Mouse (Mus musculus) cerebellum, postnatal 4 days (tissue): ENCODE data around the gene Wfdc18.

Experiments used
- DNase-seq, 2 experiments: peaks; one replicate each; pipeline ENCODE4 v3.0.0; 2022; ENCODE audit warnings: low spot score in 2 of 2, mixed read lengths in 1 of 2

Gene Wfdc18

GRCm38 (mm10) chr11:83708715-83709114, at the start of gene Wfdc18:
Gene Wfdc18, plus strand, starts transcription at chr11:83709015.
- DNase-seq, result no peak

DNA sequence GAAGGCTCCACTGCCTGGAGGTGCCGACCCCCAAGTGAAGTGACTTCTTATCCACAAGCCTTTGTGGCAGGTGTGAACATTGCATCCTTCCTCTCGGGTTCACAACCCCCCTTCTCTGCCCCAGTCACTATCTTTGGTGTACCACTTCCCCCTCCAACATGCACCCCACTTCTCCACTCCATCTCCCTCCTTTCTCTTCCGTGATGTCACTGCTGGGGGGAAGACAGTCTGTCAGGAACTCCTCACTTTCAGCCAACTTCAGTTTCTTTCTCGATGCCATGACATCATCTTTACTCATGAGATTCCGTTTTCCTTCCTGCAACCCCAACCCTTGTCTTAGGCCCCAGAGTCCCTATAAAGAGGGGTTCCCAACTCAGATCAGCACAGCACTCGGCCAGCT, 46.6 kb upstream of the Wfdc18 start, which contains the start of gene Ccl4:
TSS of gene Ccl4 (plus strand) at position 381 of the 400 bp plus-strand sequence.
- DNase-seq, result no peak

- no peak for DNase-seq
Measured at GRCm38 (mm10) chr11:83663532-83663931, 45.3 kb upstream of the Wfdc18 start.

GRCm38 (mm10) chr11:83671743-83672142, 37.1 kb upstream of the Wfdc18 start:
- no peak for DNase-seq

DNA sequence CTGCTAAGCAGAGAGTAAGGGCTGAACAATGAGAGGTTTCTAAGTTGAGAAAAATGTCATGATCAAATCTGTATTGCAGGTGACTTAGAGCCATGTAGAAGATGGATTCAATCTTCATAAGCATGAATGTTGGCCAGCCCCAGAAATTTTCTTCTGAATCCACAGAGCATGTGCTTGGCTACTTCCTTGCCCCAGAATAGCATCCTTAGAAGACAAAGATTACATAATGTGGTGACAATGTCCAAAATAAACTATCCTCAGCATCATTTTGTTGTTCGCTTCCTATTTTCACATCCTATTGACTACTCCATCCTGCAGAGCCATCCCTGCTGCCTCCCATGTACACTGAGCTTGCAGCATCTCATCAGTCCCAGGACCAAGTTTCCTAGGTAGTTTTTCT, 33.1 kb upstream of the Wfdc18 start:
- no peak for DNase-seq

GRCm38 (mm10) chr11:83689918-83690317, 18.9 kb upstream of the Wfdc18 start:
- DNase-seq, result no peak

DNA sequence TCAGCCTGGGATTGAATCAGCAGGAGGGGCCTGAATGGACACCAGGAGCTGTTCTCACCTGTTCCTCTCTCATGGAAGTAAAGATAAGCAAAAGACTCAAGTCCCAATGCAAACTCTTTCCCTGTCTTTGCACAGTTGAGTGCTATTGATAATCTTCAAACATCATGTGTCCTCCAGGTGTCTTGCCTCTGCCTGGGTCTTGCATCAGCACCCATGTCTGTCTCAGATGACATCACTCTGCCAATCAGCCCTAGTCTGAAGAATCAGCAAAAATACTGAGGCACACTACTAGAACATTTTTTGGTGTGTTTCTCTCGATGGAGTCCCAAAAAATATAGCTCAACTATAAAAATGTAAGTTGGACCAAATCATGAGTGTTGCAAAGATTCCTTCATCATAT, 16.8 kb upstream of the Wfdc18 start:
- DNase-seq, result no peak

- no peak for DNase-seq
Measured at GRCm38 (mm10) chr11:83703705-83704104, 5.1 kb upstream of the Wfdc18 start, which contains the start of gene Wfdc17. Gene Wfdc17, plus strand, starts transcription at chr11:83703991.

DNA sequence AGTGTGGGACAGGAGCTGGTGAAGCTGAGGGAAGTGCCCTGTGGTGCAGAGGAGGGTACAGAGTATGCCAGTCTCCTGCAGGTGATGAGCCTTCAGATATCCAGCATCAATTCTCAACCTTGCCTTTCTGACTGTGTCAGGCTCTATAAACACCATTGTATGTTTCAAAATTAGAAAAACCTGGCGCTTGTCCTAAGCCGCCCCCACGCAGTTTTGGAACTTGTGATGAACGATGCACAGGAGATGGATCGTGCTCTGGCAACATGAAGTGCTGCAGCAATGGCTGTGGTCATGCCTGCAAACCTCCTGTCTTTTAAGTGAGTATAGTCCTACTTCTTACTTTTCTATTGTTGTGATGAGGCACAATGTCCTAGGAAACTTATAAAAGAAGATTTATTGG, 868 bp downstream of the Wfdc18 start:
- no peak for DNase-seq

DNA sequence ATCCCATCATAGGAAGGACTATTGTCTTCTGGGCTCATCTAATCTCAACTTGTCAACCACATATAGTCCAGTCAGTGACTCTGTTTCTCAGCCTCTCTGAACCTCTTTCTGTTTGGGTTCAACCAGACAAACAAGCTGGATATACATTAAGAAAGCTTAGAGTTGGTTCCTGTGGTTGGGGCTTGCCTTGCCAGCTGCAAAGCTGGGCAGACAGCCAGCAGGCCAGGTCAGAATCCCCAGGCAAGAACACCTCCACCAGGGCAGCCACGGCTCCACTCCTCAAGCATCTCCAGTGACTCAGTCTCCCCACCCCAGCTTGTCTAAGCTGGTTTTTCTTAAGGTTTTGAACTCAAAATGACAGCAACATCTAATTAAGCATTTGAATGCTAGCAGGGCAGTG, 3.9 kb downstream of the Wfdc18 start:
- DNase-seq, result no peak

- DNase-seq, result no peak
Measured at GRCm38 (mm10) chr11:83713925-83714324, 5.1 kb downstream of the Wfdc18 start.

GRCm38 (mm10) chr11:83717042-83717665, 8.3 kb downstream of the Wfdc18 start:
- DNase-seq, result no peak

DNA sequence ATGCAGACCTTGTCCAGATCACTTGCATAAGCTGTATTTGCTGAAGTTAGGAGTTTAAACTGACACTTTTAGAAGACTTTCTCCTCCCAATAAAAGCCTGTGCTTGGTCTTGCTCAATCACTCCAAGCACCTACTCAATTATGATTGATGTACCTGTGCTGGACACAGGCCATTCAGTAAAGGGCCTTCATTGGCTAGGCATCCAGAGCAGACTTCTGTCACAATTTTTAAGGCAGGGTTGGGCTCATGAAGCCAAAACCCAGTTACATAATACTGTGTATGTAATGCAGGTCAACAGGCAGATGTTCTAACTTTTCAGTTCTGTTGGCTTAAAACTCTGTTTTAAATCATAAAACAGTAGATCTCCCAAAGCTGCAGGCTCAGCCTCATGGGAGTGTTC, 12.0 kb downstream of the Wfdc18 start:
- DNase-seq, result no peak

GRCm38 (mm10) chr11:83728757-83729432, 20.1 kb downstream of the Wfdc18 start:
- no peak for DNase-seq

- DNase-seq, result no peak
Measured at GRCm38 (mm10) chr11:83731116-83731515, 22.3 kb downstream of the Wfdc18 start.

DNA sequence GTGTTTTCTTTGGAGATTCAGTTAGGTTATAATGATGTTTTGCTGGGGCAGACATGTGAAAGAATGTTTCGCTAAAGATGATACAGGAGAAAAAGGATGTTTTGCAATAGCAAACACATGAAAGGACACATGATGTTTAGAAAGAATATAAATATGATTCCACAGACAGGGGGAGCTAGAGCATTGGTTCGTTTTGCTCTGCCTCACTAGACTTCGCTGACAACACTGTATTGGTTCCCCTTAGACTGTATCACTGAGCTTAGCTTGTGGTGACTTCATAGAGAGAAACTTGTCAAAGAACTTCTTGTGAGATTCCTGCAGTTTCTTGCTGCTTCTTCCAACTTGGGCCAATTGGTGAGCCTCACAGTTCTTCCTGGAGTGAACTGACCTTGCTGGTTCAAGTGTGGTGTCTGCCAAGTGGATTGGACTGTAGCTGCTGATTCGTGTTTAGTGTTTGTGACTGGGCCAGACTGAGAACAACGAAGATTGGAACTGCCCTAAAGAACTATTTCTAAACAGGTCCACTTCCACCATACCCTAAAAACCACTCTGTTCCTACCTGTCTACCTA, 24.3 kb downstream of the Wfdc18 start:
- DNase-seq, result no peak

DNA sequence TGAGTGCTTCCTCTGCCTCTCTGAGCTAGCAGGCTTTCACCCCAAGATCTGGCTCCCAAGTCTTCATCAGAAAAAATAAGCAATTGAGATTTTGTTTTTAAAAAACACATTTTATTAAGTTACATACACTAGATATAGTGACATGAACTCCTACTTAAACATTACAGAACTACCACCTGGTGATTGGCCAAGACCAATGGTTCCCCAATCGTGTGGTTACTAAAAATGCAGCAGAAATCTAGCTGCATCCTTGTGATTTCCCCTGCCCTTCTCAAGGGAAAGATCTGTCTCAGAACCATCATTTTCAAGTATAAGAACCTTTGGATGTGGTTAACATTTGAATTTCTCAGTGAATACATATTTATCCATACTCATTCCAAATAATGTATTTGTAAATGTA, 25.4 kb downstream of the Wfdc18 start:
- DNase-seq, result no peak

DNA sequence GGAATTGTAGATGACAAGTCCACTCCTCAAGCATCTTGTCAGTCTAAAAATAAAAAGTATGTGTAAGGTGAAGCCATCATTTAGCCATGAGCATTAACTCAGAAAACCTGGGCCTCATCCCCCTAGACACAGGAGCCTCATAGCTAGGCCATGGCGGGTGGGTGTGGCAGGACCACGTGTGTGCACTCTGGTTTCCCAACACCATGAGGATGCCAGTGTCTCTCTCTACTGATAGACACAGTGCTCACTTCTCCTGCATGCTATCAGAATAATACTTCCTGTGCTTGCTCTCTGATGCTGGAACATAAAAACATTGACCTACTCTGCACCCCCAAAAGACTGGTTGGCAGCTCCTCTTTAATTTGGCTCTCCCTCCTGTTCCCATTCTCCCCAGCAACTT, 27.1 kb downstream of the Wfdc18 start:
- no peak for DNase-seq

- no peak for DNase-seq
Measured at GRCm38 (mm10) chr11:83737109-83737558, 28.3 kb downstream of the Wfdc18 start.

- peak; percentile 71 to 80 for DNase-seq
Measured at GRCm38 (mm10) chr11:83739241-83739640, 30.4 kb downstream of the Wfdc18 start.

DNA sequence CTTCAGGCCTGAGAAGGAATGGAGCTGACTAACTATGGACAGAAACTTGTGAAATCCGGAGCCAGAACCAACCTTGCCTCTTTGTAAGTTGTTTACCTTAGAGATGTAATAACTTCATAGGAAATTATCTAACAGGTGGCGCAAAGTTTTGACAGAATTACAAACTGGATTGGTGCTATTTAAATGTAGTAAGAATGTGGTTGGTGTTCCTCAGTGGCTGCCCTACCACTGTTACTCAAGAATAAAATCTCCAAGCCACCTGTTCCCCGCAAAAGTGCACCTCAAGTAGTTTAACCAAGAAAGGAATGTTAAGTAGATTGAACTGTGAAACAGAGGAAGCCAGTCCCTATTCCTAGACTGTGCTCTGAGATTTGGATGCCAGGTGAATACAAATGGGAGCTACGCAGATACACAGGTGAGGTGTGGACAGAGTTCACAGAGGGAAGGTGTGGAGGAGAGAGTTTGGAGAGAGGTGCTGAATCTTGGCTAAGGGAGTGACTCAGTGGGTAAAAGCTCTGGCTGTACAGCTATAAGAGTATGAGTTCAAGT, 31.7 kb downstream of the Wfdc18 start:
- DNase-seq, result no peak

DNA sequence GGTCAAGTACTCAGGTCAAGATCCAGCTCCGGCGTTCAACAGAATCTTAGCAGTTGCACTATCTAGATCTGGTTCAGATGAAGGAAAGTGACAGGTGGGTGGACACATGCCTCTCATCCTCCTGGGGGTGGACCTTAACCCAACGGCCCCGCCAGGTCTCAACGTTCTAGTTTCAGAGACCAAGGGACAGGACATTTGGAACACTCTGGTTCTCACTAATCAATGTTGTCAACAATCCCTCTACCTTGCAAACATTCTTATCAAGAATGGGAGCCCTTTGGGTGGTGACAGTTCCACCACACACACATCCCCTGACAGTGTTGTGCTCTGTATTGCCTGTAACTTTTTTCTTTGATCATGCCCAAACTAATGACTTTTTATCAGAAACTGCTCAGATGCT, 33.0 kb downstream of the Wfdc18 start:
- DNase-seq, result no peak
